Mouse (Mus musculus) liver, adult 2 months (tissue): ENCODE data around the gene Rag1.

ENCODE experiments used
- CTCF ChIP-seq: fragments of 200-500 bp; IDR thresholded peaks from 2 replicates; pipeline ENCODE4 v1.5.1; 2011; ENCODE audit warnings: low read depth, low read length, control low read depth
- POLR2A ChIP-seq: fragments of 200-500 bp; IDR thresholded peaks from 2 replicates; pipeline ENCODE4 v1.6.1; 2011; ENCODE audit warnings: low read length, control low read depth; ENCODE audit not compliant: insufficient read depth; ENCODE audit errors: extremely low read depth

DNA sequence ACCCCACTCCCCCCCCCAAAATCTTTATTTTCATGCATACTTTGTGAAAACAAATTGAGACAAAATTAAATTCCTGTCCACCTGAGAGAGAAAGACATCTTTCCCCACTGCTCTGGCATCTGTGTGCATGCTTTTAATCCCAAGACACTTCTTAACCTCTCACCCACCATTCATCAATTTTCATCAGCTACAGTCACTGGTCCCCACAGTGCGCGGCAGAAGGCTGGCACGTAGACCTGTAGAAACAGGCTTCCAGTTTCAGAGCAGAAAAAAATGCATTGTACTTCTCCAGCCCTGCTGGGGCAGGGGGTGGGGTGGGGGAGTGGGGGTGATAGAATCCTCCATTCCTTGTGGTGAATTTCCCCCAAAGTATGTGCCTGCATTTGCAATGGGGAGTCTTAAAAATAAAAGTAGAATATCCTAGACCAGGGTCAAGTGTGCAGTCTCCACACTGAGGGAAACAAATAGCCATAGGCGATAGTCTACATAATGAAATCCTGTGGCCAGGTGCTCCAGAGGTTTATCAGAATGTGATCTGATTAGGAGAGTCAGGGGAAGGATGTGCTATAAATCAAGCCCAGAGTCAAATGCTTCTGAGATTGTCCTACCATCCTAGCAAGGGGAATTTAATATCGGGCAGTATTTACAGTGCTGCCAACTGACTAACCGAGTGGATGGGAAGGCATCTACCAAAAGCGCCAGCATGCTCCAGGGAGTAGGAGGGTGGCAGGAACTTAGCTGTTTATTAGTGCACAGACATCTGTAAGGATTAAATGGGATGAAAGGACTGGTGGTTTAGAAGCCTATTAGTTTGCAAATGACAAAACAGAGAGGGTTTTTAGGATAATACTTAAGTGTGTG lies 10.1 kb downstream of the Rag1 start:
- TF ChIP-seq CTCF, result no peak
- no peak for TF ChIP-seq POLR2A
